Mouse (Mus musculus): Measurements from ENCODE around the gene Ccn6. TPM values are rescaled to one million over a fixed set of nuclear protein-coding genes. Genes with fewer than 3 reads are reported as not detected.

Ccn6 gene
- polyA plus RNA-seq, 1 experiment from 2014 or later, result 0.37 TPM

DNA sequence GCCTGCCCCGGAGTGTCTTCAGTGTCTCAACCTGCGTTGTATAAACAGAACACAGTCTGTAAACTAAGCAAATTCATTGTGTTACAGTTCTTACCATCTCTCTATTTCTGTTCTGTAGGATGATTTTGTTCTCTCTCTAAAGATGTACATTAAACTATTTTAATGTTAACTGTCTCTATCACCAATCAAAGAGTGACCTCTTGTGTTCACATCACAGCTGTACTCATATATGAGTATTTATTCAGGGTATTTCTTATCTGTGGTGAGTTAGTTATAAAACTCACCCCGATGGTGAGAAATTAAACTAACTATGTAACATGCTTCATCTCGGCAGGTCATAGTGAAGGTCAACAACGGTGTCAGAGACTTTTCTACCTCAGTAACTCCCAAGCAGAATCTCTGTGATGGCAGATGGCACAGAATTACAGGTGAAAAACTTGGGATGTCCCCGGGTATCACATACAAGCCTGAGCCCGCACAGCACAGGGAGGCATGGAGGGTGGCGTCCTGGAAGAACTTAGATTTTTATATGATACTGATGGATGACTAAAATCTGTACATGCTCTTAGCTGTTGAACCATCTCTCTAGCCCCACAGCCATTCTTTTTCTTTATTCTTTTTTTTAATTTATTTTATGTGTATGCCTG, 58.7 kb downstream of the Ccn6 start:
- H3K4me1 ChIP-seq (ENCODE audit: control insufficient read depth, insufficient read depth, low read length), result no peaks in the 10 kb centered on the region

More for the DNA sequence above, 58.7 kb downstream of the Ccn6 start:
- H3K4me3 ChIP-seq (replicated peaks; ENCODE audit: low read length), result no peak overlapping the region
- H3K27ac ChIP-seq (ENCODE audit: low read length), result no peak overlapping the region
- 0 out of 2 replicates have a peak, but pooled peaks cover 4% of the 10 kb centered on the region for H3K36me3 ChIP-seq (ENCODE audit: control insufficient read depth, insufficient read depth, low read length)
- no peaks in the 10 kb centered on the region for H3K27me3 ChIP-seq (ENCODE audit: control insufficient read depth, insufficient read depth, low read length)
- no peaks in the 10 kb centered on the region for H3K9me3 ChIP-seq (replicated peaks; ENCODE audit: control insufficient read depth, low read length)
- no peak overlapping the region for H3K9ac ChIP-seq (ENCODE audit: low read length)
- 87% methylated on average over 8 of the region's 8 CpGs for WGBS
- no peak for ATAC-seq (ENCODE audit: insufficient read depth, low FRiP score)
- no peak overlapping the region for H3K4me2 ChIP-seq (ENCODE audit: low read depth, low read length)

Other genes with a start within 250 kb of the Ccn6 start
- gene Lama4, start 198.3 kb downstream of the Ccn6 start, polyA plus RNA-seq (2015; fragmentation: Nextera tagmentation; extraction: Ambion mirVana), result 72.4 and 75.1 TPM in 2 replicates
- gene Fam229b, start 29.9 kb downstream of the Ccn6 start, polyA plus RNA-seq (2015; fragmentation: Nextera tagmentation; extraction: Ambion mirVana), result 8.0 and 9.7 TPM in 2 replicates
- gene Tube1, start 29.8 kb downstream of the Ccn6 start, polyA plus RNA-seq (2015; fragmentation: Nextera tagmentation; extraction: Ambion mirVana), result 16.2 and 17.6 TPM in 2 replicates
- 18.2 and 20.2 TPM in 2 replicates for gene Fyn, start 205.1 kb upstream of the Ccn6 start, polyA plus RNA-seq (2015; fragmentation: Nextera tagmentation; extraction: Ambion mirVana)

All from stomach, embryonic 16.5 days (tissue).